Mouse (Mus musculus): ENCODE results near the gene Exoc3l4. TPM values are rescaled to one million over a fixed set of nuclear protein-coding genes. Genes with fewer than 3 reads are reported as not detected.

Exoc3l4 gene
- 10 to 100 TPM; 12.8 to 23.8 TPM for total RNA-seq (2021)
- long read RNA-seq, experiment 1, transcript Exoc3l4-211 (2 exons, 774 nt), result major isoform, 8 of 10 reads
- long read RNA-seq, experiment 1, partial matches to known transcripts, result 0 of 10 reads
- long read RNA-seq, experiment 1, other reads (novel, unspliced or antisense), result 2 of 10 reads
- long read RNA-seq, experiment 2, transcript Exoc3l4-211 (2 exons, 774 nt), result major isoform, 7 of 8 reads
- long read RNA-seq, experiment 2, partial matches to known transcripts, result 1 of 8 reads
- long read RNA-seq, experiment 2, other reads (novel, unspliced or antisense), result 0 of 8 reads

DNA sequence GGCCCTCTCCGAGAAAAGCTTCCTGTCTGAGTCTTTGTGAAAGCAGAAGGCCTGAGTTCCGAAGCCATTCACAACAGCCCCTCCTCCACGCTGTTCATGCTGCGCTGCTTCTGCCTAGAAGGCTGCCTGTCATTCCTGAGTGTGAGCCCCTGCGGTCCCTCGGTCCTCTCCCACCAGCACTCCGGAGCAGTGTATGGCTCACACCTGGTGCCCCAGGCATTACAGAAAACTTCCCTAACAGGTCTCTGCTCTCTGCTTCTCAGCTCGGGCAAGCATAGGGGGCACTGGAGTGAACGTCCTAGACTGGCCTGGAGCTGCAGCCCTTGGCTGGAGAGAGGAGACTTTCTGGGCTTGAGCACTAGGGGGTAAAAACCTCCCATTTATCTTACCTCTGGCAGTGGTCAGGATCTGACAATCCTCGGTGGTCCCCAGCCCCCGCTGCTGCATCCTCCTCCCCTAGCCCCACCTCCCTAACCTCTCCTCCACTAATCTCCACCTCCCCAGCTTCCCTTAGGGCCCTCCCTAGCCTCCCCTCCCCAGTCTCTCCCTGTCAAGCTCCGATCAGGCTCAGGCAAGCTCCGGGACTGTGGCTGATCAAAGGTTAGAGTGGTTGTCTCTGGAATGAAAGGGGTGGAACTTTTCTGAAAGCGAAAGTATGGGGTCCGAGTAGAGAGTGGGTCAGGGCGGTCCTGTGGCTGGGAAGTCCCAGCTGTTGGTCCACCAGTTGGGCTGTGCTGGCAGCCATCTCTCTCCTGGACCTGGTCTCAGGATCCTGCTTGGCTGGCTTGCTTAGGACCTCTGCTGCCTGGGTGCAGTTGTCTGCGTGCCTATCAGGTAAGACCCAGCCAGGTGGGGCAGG, at the start of gene Exoc3l4:
Exoc3l4 (plus strand) TSS at position 97 of the 859 bp plus-strand sequence.
- intact Hi-C loops (cut with DNase I; ENCODE audit: low total_unique reads), result no loop called here
- DNase-seq, result no peak

GRCm38 (mm10) chr12:111367065-111367464, 49.8 kb upstream of the Exoc3l4 start:
- intact Hi-C loops (cut with DNase I; ENCODE audit: low total_unique reads), result no loop called here

GRCm38 (mm10) chr12:111370249-111370648, 46.6 kb upstream of the Exoc3l4 start:
- intact Hi-C loops (cut with DNase I; ENCODE audit: low total_unique reads), result no loop called here
- no peak for DNase-seq

More at GRCm38 (mm10) chr12:111367065-111367464, 49.8 kb upstream of the Exoc3l4 start:
- no peak for DNase-seq

GRCm38 (mm10) chr12:111371905-111372304, 44.9 kb upstream of the Exoc3l4 start:
- intact Hi-C loops (cut with DNase I; ENCODE audit: low total_unique reads), result no loop called here
- no peak for DNase-seq

- no peak for DNase-seq
- intact Hi-C loops (cut with DNase I; ENCODE audit: low total_unique reads), result no loop called here
Observed at GRCm38 (mm10) chr12:111373411-111373810, 43.4 kb upstream of the Exoc3l4 start.

DNA sequence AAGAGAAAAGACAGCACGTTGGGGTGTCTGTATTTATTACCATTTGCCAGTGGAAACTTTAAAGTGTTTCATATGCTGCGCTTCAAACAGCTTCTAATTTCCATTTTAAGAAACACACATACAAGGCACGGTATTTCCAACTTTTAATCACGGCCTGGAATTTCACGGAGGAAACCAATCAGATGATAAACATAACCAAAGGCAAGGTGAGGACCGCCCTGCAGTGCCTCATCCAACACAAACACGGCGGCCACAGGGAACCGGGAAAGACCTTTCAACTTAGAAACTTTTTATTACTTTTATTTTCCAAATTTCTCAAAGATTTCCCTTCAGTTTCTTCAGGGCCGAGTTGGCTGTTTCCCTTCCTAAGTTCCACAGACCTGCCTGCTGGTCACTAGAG, 42.1 kb upstream of the Exoc3l4 start:
- intact Hi-C loops (cut with DNase I; ENCODE audit: low total_unique reads), result no loop called here
- DNase-seq, result no peak

DNA sequence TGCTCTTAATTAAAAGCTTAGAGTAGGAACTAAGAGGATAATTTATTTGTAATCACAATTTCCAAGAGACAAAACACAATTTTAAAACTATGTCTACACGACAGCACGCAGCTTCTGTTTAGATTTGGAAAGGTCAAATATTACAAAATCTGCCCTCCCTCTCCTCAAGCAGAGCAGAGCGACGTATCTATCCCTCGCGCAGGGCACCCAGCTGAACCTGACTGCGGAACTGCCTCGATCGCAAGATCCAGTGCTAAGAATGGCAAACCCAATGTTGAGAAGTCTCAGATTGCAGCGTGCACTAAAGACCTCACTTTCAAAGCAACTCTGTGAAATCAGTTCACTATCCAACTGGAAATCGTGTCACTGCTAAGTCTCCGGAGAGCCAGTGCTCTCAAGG, 41.3 kb upstream of the Exoc3l4 start:
- intact Hi-C loops (cut with DNase I; ENCODE audit: low total_unique reads), result no loop called here
- DNase-seq, result no peak

GRCm38 (mm10) chr12:111376053-111376452, 40.8 kb upstream of the Exoc3l4 start:
- DNase-seq, result no peak

DNA sequence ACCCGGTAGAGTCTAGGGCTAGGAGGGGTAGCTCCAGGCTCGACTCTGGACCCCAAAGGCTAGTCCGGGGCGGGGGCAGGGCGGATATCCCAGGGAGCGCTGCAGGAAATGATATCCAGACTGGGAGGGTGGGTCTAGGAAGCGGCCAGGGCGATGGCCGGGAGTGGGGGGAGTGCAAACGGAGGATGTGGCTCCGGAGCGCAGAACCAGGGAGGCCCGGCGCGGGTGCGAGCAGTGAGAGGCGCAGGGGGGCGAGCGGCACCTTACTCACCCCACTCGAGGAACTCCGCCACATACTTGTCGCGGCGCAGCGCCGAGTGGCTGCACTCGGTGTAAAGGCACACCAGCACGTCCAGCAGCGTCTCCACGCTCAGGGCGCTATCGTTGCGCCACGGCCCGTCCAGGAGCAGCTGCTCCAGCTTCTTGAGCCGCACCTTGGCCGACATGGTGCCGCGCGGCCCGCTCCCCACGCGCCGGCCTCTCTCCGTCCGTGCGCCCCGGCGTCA, 39.9 kb upstream of the Exoc3l4 start:
- DNase-seq, result peak; percentile 69
- intact Hi-C loops (cut with DNase I; ENCODE audit: low total_unique reads), result no loop called here

More at GRCm38 (mm10) chr12:111376053-111376452, 40.8 kb upstream of the Exoc3l4 start:
- intact Hi-C loops (cut with DNase I; ENCODE audit: low total_unique reads), result no loop called here

DNA sequence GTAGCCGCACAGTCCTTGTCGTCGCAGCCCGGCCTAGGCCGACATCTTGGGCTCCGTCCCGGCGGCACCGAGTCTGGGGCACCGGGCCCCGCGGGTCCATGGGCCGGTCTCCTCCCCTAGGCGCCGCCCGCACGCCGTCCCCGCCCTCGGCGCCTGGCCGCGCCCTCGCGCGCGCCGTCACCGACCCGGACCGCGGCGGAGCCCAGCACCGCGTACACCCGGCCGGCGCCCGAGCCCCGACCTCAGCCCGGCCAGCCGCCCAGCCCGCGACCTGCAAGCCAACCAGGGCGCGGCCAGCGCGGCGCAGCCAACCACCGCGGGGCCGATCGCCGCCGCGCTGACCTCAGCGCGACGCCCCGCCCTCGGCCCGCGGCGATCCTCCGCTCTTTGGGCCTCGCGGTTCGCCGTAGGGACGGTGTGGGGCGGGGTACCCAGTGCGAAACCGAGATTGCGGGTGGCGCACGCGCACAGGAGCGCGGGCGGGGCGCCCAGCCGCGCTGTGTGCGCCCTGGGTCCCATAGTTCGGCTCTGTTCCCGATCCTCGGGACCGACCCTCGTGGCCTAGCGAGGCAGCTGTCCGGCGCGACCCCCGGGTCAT, 39.3 kb upstream of the Exoc3l4 start, which contains the start of gene Cdc42bpb:
Cdc42bpb (minus strand) TSS at position 343 of the 598 bp plus-strand sequence.
- DNase-seq, result peak; percentile 95
- intact Hi-C loops (cut with DNase I; ENCODE audit: low total_unique reads), result no loop called here

- DNase-seq, result peak; percentile 29
- intact Hi-C loops (cut with DNase I; ENCODE audit: low total_unique reads), result no loop called here
Observed at GRCm38 (mm10) chr12:111377986-111378490, 38.8 kb upstream of the Exoc3l4 start.

GRCm38 (mm10) chr12:111378812-111379211, 38.0 kb upstream of the Exoc3l4 start:
- intact Hi-C loops (cut with DNase I; ENCODE audit: low total_unique reads), result no loop called here
- no peak for DNase-seq

DNA sequence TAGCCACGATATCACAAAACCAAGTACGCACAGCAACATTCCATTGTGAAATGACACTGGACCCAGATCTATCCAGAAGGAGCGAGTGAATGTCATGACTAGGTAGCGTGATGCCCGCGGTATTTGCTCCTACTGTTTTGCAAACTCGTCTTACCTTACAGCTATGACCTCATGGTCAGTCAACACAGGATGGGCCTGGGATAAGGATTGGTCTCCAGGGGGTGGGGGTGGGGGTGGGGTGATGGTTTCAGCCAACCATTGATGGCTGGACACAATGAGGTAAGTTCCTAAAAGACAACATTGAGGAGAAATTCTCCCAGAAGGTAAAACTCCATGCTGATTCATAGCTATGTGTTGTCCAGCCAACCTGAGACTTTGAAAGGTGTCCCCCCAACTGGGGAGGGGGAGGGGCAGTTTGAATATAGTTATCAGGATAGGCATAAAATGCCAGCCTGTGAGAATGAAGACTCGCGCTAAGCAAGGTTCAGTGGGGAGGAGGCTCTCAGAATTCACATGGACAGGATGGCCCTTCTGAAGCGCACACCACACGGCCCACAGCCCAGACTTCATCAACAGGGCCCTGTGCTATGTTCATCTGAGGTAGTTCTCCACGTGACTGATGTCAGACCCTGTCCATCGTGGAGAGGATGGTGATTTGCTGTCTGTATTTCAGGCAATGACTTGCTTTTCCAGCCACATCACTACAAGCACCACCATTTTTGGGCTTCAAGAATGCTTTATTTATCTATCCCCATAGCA, 30.8 kb upstream of the Exoc3l4 start:
- intact Hi-C loops (cut with DNase I; ENCODE audit: low total_unique reads), result no loop called here
- no peak for DNase-seq

DNA sequence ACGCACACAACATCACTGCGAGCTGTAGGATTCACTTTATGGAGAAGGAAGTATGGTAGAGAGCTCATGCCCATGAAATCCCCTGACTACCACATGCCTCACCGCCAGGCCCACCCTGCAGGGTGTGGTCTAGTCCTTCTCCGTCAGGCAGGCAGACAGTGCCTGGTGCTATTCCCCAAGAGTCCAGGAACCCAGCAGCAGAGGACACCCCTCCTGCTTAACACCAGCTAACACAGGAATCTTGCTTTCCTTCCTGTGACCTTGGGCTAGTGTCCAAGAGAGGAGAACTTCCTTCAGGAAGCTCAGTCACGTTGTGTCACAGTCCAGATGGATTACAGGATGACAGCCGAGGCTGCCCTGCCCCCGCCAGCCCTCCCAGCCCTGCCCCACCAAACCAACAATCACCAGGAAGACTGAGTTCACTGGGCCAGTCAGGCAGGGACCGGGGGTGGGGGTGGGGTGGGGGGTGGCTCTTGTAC, 30.1 kb upstream of the Exoc3l4 start:
- no peak for DNase-seq
- intact Hi-C loops (cut with DNase I; ENCODE audit: low total_unique reads), result no loop called here

- intact Hi-C loops (cut with DNase I; ENCODE audit: low total_unique reads), result no loop called here
- no peak for DNase-seq
Observed at GRCm38 (mm10) chr12:111387146-111387545, 29.7 kb upstream of the Exoc3l4 start.

DNA sequence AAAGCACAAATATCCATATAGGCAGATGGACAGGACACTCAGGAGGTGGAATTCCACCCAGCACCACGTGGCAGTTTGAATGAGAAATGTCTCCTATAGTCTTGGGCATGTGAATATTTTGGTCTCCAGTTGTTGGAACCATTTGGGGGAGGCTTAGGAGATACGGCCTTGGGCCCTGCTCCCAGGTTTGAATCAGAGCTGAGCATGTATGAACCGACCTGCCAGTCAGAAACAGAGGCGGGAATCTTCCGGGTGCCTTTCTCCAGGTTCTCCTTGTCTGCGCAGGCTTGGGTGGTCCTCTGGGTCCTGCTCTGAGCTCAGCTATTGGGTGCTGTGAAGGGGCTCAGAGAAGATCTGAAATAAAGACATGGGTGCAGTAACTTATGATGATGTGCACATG, 22.8 kb upstream of the Exoc3l4 start:
- intact Hi-C loops (cut with DNase I; ENCODE audit: low total_unique reads), result no loop called here
- DNase-seq, result no peak

GRCm38 (mm10) chr12:111396997-111397396, 19.8 kb upstream of the Exoc3l4 start:
- no peak for DNase-seq
- intact Hi-C loops (cut with DNase I; ENCODE audit: low total_unique reads), result no loop called here

- intact Hi-C loops (cut with DNase I; ENCODE audit: low total_unique reads), result no loop called here
- peak; percentile 70 for DNase-seq
Observed at GRCm38 (mm10) chr12:111401454-111402184, 15.2 kb upstream of the Exoc3l4 start.

All from gastrocnemius, postnatal 14 days (tissue).